Mouse (Mus musculus) heart, adult 2 months (tissue): ENCODE results near the gene Psph.
A peak's percentile ranks its signal among the peaks of the same experiment; 100 is the strongest.

ENCODE experiments used
- CTCF ChIP-seq: fragments of 200-600 bp; IDR thresholded peaks from 2 replicates; pipeline ENCODE4 v1.8.1; 2022; ENCODE audit warnings: antibody characterized with exemption, mild to moderate bottlenecking, moderate library complexity
- EP300 ChIP-seq: fragments of 200-500 bp; IDR thresholded peaks from 2 replicates; pipeline ENCODE4 v1.6.1; 2011; ENCODE audit warnings: low read depth, low read length, control low read depth; ENCODE audit not compliant: insufficient read depth
- POLR2A ChIP-seq: fragments of 200-500 bp; IDR thresholded peaks from 2 replicates; pipeline ENCODE4 v1.6.1; 2011; ENCODE audit warnings: mild to moderate bottlenecking, low read depth, low read length, control low read depth; ENCODE audit not compliant: insufficient read depth

GRCm38 (mm10) chr5:129717016-129717415, 70.2 kb downstream of the Psph start:
- TF ChIP-seq CTCF (0 out of 2 replicates have a peak, but pooled peaks have one; percentile 11), POLR2A (no peak), EP300 (no peak)
